Mouse (Mus musculus): ENCODE measurements around the gene Tbpl2. TPM values are rescaled to one million over a fixed set of nuclear protein-coding genes. Genes with fewer than 3 reads are reported as not detected.
A peak's percentile ranks its signal among the peaks of the same experiment; 100 is the strongest.

Gene Tbpl2
- not detected in 2 replicates for polyA plus RNA-seq (2015; fragmentation: Nextera tagmentation; extraction: Ambion mirVana)

DNA sequence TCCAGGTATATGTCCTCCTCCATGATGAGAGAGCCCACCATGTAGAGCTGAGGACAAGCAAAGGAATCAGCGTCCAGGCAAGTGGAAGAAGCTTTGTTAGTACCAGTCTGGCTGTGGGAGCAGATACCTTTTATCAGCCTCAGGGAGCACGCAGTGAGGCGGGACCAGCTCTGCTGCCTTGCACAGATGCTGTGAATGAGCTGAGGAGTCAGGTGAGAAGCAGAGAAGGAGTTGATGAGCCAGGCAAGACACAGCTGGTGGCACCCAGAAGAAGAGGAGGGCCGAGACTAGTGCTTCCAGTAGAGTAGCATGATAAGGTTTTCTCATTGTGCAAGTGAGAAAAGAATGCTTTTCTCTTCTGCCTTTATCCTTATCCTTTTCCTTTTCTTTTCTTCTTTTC is at the start of gene Tbpl2:
Gene Tbpl2, minus strand, starts transcription at position 101 of the 400 bp plus-strand sequence.
- no peak within 1 kb of the TSS for H3K27ac ChIP-seq
- H3K4me3 ChIP-seq (replicated peaks; ENCODE audit: low read depth, low read length): no peak within 1 kb of the TSS
- no peaks in the 10 kb centered on the region for H3K4me1 ChIP-seq (replicated peaks; ENCODE audit: insufficient read depth, low read length)
- H3K4me2 ChIP-seq (ENCODE audit: low read length): no peak within 1 kb of the TSS
- TF ChIP-seq CTCF (IDR thresholded peaks at IDR 0.05; ENCODE audit: low read depth): no peak
- no peaks in the 10 kb centered on the region for H3K36me3 ChIP-seq (ENCODE audit: insufficient read depth, low read length)
- no peak for DNase-seq (ENCODE audit: low spot score)
- no peak within 1 kb of the TSS for H3K9ac ChIP-seq (ENCODE audit: low read depth, low read length)
- H3K9me3 ChIP-seq (replicated peaks; ENCODE audit: low read length): no peaks in the 10 kb centered on the region
- WGBS: 74% methylated on average over 4 of the region's 4 CpGs
- no peaks in the 10 kb centered on the region for H3K27me3 ChIP-seq (ENCODE audit: insufficient read depth, low read length)
- no peak for ATAC-seq (replicated peaks; ENCODE audit: low FRiP score, low read depth)

DNA sequence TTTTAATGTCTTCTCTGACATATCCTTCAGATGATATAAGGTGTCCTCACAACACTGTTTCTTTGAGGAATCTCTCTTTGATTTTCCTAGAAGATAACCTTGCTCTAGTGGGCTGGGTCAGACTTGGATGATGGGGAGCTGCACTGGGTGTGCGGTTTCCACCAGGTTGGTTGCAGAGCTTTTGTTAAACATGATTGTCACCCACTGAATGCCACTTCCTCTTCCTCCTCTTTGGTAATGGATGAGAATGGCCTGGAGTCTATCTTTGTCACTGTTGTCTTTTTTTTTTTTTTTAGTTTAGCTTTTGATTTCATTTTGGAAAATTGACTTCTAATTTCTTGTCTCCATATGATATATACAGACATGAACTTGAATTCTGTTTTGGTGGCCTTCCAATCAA is 38.0 kb upstream of the Tbpl2 start:
- WGBS: 91% methylated on average over 1 of the region's 1 CpGs
- no peak for ATAC-seq (replicated peaks; ENCODE audit: low FRiP score, low read depth)
- no peak for DNase-seq (ENCODE audit: low spot score)

DNA sequence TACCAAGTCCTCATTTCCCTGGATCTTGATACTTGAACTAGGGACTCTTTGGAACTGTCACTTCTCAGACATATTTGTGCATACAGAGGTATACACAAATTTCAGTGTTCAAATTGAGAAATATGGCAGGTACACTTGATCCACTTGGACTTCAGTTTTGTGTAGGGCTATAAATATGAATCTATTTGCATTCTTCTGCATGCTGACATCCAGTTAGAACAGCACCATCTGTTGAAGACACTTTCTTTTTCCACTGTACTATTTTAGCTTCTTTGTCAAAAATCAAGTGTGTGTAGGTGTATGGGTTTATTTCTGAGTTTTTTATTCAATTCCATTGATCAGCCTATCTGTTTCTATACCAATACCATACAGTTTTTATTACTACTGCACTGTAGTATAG is 12.7 kb upstream of the Tbpl2 start:
- H3K4me1 ChIP-seq (replicated peaks; ENCODE audit: insufficient read depth, low read length): no peaks in the 10 kb centered on the region
- no peak for TF ChIP-seq CTCF (IDR thresholded peaks at IDR 0.05; ENCODE audit: low read depth)
- H3K27ac ChIP-seq: no peak overlapping the region
- no peak overlapping the region for H3K4me3 ChIP-seq (replicated peaks; ENCODE audit: low read depth, low read length)
- H3K36me3 ChIP-seq (ENCODE audit: insufficient read depth, low read length): no peaks in the 10 kb centered on the region
- H3K9ac ChIP-seq (ENCODE audit: low read depth, low read length): no peak overlapping the region
- DNase-seq (ENCODE audit: low spot score) (no peak), ATAC-seq (replicated peaks; ENCODE audit: low FRiP score, low read depth) (no peak)
- H3K9me3 ChIP-seq (replicated peaks; ENCODE audit: low read length): no peaks in the 10 kb centered on the region
- H3K4me2 ChIP-seq (ENCODE audit: low read length): no peak overlapping the region
- no peaks in the 10 kb centered on the region for H3K27me3 ChIP-seq (ENCODE audit: insufficient read depth, low read length)

More for the DNA sequence above, 38.0 kb upstream of the Tbpl2 start:
- Histone ChIP-seq H3K27ac (no peak overlapping the region), H3K36me3 (ENCODE audit: insufficient read depth, low read length) (no peaks in the 10 kb centered on the region), H3K9me3 (replicated peaks; ENCODE audit: low read length) (no peaks in the 10 kb centered on the region), H3K4me2 (ENCODE audit: low read length) (no peak overlapping the region), H3K4me3 (replicated peaks; ENCODE audit: low read depth, low read length) (no peak overlapping the region), H3K4me1 (replicated peaks; ENCODE audit: insufficient read depth, low read length) (no peaks in the 10 kb centered on the region), H3K27me3 (ENCODE audit: insufficient read depth, low read length) (no peaks in the 10 kb centered on the region), H3K9ac (ENCODE audit: low read depth, low read length) (no peak overlapping the region)
- TF ChIP-seq CTCF (IDR thresholded peaks at IDR 0.05; ENCODE audit: low read depth): no peak

GRCm38 (mm10) chr2:24103619-24104289 is 7.4 kb upstream of the Tbpl2 start:
- 65% methylated on average over 4 of the region's 4 CpGs for WGBS
- no peaks in the 10 kb centered on the region for H3K36me3 ChIP-seq (ENCODE audit: insufficient read depth, low read length)
- peak; percentile 72 for ATAC-seq (replicated peaks; ENCODE audit: low FRiP score, low read depth)
- H3K27ac ChIP-seq: no peak overlapping the region
- DNase-seq (ENCODE audit: low spot score): no peak
- no peak overlapping the region for H3K9ac ChIP-seq (ENCODE audit: low read depth, low read length)
- TF ChIP-seq CTCF (IDR thresholded peaks at IDR 0.05; ENCODE audit: low read depth): no peak
- no peaks in the 10 kb centered on the region for H3K27me3 ChIP-seq (ENCODE audit: insufficient read depth, low read length)
- H3K4me3 ChIP-seq (replicated peaks; ENCODE audit: low read depth, low read length): no peak overlapping the region
- no peaks in the 10 kb centered on the region for H3K9me3 ChIP-seq (replicated peaks; ENCODE audit: low read length)
- H3K4me1 ChIP-seq (replicated peaks; ENCODE audit: insufficient read depth, low read length): no peaks in the 10 kb centered on the region
- no peak overlapping the region for H3K4me2 ChIP-seq (ENCODE audit: low read length)

- Histone ChIP-seq H3K4me1 (replicated peaks; ENCODE audit: insufficient read depth, low read length) (no peaks in the 10 kb centered on the region), H3K27me3 (ENCODE audit: insufficient read depth, low read length) (no peaks in the 10 kb centered on the region), H3K9me3 (replicated peaks; ENCODE audit: low read length) (no peaks in the 10 kb centered on the region), H3K4me2 (ENCODE audit: low read length) (no peak overlapping the region), H3K27ac (no peak overlapping the region), H3K36me3 (ENCODE audit: insufficient read depth, low read length) (no peaks in the 10 kb centered on the region), H3K4me3 (replicated peaks; ENCODE audit: low read depth, low read length) (no peak overlapping the region), H3K9ac (ENCODE audit: low read depth, low read length) (no peak overlapping the region)
- ATAC-seq (replicated peaks; ENCODE audit: low FRiP score, low read depth): no peak
- DNase-seq (ENCODE audit: low spot score): no peak
- WGBS: 81% methylated on average over 1 of the region's 1 CpGs
- TF ChIP-seq CTCF (IDR thresholded peaks at IDR 0.05; ENCODE audit: low read depth): no peak
These were observed 5.5 kb downstream of the Tbpl2 start for GRCm38 (mm10) chr2:24090921-24091320.

GRCm38 (mm10) chr2:24050459-24050858 is 45.9 kb downstream of the Tbpl2 start:
- Histone ChIP-seq H3K4me2 (ENCODE audit: low read length) (no peak overlapping the region), H3K36me3 (ENCODE audit: insufficient read depth, low read length) (no peaks in the 10 kb centered on the region), H3K27ac (no peak overlapping the region), H3K4me1 (replicated peaks; ENCODE audit: insufficient read depth, low read length) (no peaks in the 10 kb centered on the region), H3K9me3 (replicated peaks; ENCODE audit: low read length) (no peaks in the 10 kb centered on the region), H3K9ac (ENCODE audit: low read depth, low read length) (no peak overlapping the region), H3K4me3 (replicated peaks; ENCODE audit: low read depth, low read length) (no peak overlapping the region), H3K27me3 (ENCODE audit: insufficient read depth, low read length) (no peaks in the 10 kb centered on the region)
- DNase-seq (ENCODE audit: low spot score) (no peak), ATAC-seq (replicated peaks; ENCODE audit: low FRiP score, low read depth) (no peak)
- 91% methylated on average over 3 of the region's 3 CpGs for WGBS
- TF ChIP-seq CTCF (IDR thresholded peaks at IDR 0.05; ENCODE audit: low read depth): no peak

All from kidney, postnatal 0 days (tissue).